Mouse (Mus musculus) C2C12 (cell line): Measurements from ENCODE around the gene Aatf. TPM values are rescaled to one million over a fixed set of nuclear protein-coding genes. Genes with fewer than 3 reads are reported as not detected.

Experiments
- H3K27me3 ChIP-seq: one replicate; pipeline ENCODE4 v1.6.1; 2011; ENCODE audit not compliant: control insufficient read depth, insufficient read depth, insufficient read length
- H3K36me3 ChIP-seq: one replicate; pipeline ENCODE4 v1.6.1; 2011; ENCODE audit not compliant: control insufficient read depth, insufficient read depth
- H3K4me3 ChIP-seq: one replicate; pipeline ENCODE4 v1.5.1; 2011; ENCODE audit warnings: mild to moderate bottlenecking, control low read depth; ENCODE audit not compliant: poor library complexity, insufficient read depth, severe bottlenecking
- H3K79me2 ChIP-seq: one replicate; pipeline ENCODE4 v1.6.1; 2011; ENCODE audit not compliant: control insufficient read depth, insufficient read depth
- H3K79me3 ChIP-seq: one replicate; pipeline ENCODE4 v1.6.1; 2011; ENCODE audit warnings: low read depth, control low read depth
- H3ac ChIP-seq: one replicate; pipeline ENCODE3; 2011; ENCODE audit warnings: low read depth; ENCODE audit not compliant: control insufficient read depth, insufficient read length
- CEBPB ChIP-seq: IDR thresholded peaks from one replicate; pipeline ENCODE4 v1.6.1; 2011; ENCODE audit warnings: low read depth, mild to moderate bottlenecking, control low read depth, moderate library complexity
- CTCF ChIP-seq: IDR thresholded peaks from one replicate; pipeline ENCODE4 v1.5.1; 2011; ENCODE audit not compliant: control insufficient read depth, insufficient read depth, insufficient read length
- FOSL1 ChIP-seq: IDR thresholded peaks from one replicate; pipeline ENCODE4 v1.8.0; 2011; ENCODE audit warnings: mild to moderate bottlenecking, low read length; ENCODE audit not compliant: poor library complexity, insufficient read depth, severe bottlenecking
- MAX ChIP-seq: IDR thresholded peaks from one replicate; pipeline ENCODE4 v1.6.1; 2011; ENCODE audit warnings: mild to moderate bottlenecking, control low read depth
- MYOD1 ChIP-seq: IDR thresholded peaks from one replicate; pipeline ENCODE4 v1.6.1; 2011; ENCODE audit warnings: low read depth; ENCODE audit not compliant: control insufficient read depth, insufficient read length
- MYOG ChIP-seq: IDR thresholded peaks from one replicate; pipeline ENCODE4 v1.6.1; 2011; ENCODE audit not compliant: control insufficient read depth, insufficient read length; ENCODE audit errors: extremely low read depth
- USF1 ChIP-seq: IDR thresholded peaks from one replicate; pipeline ENCODE4 v1.6.1; 2011; ENCODE audit warnings: low read depth, mild to moderate bottlenecking, control low read depth, moderate library complexity
- polyA plus RNA-seq: library from polyadenylated mRNA; unstranded; fragments of >200 nt; fragmentation: generic; extraction: Trizol; gene quantifications from one replicate; pipeline ENCODE4 v1.2.1, GENCODE M21; 2012; ENCODE audit warnings: missing spikeins

The Aatf gene
- polyA plus RNA-seq, 1 experiment = 38.6 TPM

DNA sequence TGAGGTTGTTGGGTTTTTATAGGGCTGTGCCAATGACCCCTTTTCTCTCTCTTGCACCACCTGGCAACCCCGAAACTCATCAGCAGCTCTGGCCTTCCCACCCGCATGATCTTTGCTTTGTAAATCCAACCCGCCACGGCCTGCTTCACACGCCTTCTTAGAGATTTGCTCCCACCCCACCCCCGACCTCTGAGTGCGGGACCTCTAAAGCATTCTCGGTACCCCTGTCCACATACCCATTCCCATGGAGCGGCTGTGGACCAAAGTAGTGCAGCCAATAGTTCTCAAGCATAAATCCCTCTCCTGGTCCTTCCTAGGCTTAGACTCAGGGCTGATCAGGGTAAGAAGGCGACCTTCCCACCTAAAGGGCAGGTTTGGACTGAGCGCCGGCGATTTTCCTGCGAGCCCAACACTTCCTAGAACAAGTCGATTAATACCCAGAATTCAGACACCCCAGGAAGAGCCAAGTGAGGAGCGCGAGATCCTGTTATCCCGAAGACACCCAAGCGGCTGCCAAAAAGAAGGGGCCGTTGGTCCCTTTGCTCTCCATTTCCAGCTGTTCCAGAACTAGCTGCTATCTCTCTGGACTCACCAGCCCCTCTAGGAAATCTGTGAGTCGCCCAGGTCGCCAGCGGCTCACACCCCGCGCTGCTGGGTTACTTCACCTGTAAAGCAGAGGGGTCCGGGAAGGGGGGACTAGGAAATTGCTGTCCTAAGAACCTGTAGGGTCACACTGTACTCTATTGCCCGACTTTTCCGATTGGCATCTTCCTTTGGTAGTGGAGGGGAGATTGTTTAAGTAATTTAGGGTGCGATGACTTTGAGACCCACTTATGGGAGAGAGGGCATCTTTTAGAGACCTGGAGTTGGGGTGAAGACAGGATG is 13.9 kb upstream of the Aatf start:
- H3K79me3 ChIP-seq = no peaks in the 10 kb centered on the region
- H3K27me3 ChIP-seq = peaks cover 90% of the 10 kb centered on the region
- TF ChIP-seq FOSL1 (no peak), USF1 (no peak), MYOD1 (no peak), MYOG (no peak), MAX (no peak), CEBPB (no peak), CTCF (no peak)
- H3K4me3 ChIP-seq = no peak overlapping the region
- H3ac ChIP-seq = no peak overlapping the region
- no peaks in the 10 kb centered on the region for H3K79me2 ChIP-seq
- no peaks in the 10 kb centered on the region for H3K36me3 ChIP-seq

GRCm38 (mm10) chr11:84526451-84526850 is 13.1 kb upstream of the Aatf start:
- Histone ChIP-seq H3K79me2 (no peaks in the 10 kb centered on the region), H3ac (no peak overlapping the region), H3K27me3 (peaks cover 93% of the 10 kb centered on the region), H3K79me3 (no peaks in the 10 kb centered on the region), H3K4me3 (no peak overlapping the region), H3K36me3 (no peaks in the 10 kb centered on the region)
- TF ChIP-seq FOSL1 (no peak), CTCF (no peak), MYOG (no peak), MYOD1 (no peak), MAX (no peak)

GRCm38 (mm10) chr11:84525421-84526274 is 12.3 kb upstream of the Aatf start, which contains the start of gene Lhx1:
Gene Lhx1 (minus strand): TSS chr11:84525535.
- peaks cover 99% of the 10 kb centered on the region for H3K27me3 ChIP-seq
- no peak for TF ChIP-seq MAX
- no peak for TF ChIP-seq USF1
- TF ChIP-seq MYOD1 = no peak
- no peak for TF ChIP-seq CEBPB
- TF ChIP-seq FOSL1 = no peak

DNA sequence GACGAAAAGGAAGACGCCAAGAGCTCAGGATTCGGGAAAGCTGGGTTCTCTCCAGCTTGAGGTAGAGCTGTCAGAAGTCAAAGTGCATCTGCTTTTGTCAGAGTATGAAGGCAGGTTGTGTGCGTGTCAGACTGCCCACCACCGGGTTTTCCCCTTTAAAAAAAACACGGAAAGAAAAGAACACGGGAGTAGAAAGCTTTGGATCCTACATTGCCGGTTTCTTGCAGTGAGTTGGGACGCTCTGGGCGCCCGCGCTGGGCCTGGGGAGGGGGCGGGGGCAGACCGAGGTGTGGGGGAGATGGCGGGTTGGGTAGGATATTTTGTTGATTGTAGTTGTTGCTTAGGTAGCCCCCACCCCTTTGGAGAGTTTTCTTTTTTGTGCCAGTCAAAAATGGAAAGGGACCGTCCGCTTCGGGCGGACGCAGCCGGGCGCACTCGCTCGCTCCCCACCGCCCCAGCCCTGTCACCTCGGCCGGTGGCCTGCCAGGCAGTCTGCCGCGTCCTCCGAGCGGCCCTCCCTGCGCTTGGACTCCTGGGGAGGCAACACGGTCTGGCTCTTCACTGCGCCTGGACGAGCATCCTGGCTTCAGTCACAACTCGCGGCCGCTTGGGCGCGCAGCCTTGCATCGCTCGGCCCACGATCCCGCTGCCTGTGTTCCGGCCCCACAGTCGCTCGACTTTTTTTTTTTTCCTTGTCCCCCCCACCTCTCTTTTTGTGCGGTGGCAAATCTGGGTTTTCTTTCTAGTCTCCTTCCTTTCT is 11.4 kb upstream of the Aatf start:
- no peaks in the 10 kb centered on the region for H3K79me2 ChIP-seq
- no peaks in the 10 kb centered on the region for H3K79me3 ChIP-seq
- H3K36me3 ChIP-seq = no peaks in the 10 kb centered on the region
- H3K4me3 ChIP-seq = no peak overlapping the region
- no peak overlapping the region for H3ac ChIP-seq
- peaks cover 99% of the 10 kb centered on the region for H3K27me3 ChIP-seq
- no peak for TF ChIP-seq CTCF
- TF ChIP-seq MYOD1 = no peak
- TF ChIP-seq MAX = no peak
- no peak for TF ChIP-seq MYOG
- TF ChIP-seq FOSL1 = no peak
- no peak for TF ChIP-seq CEBPB
- no peak for TF ChIP-seq USF1

More at GRCm38 (mm10) chr11:84525421-84526274, 12.3 kb upstream of the Aatf start, which contains the start of gene Lhx1:
- Histone ChIP-seq H3ac (no peak within 1 kb of the TSS), H3K79me3 (no peaks in the 10 kb centered on the region), H3K79me2 (no peaks in the 10 kb centered on the region), H3K4me3 (no peak within 1 kb of the TSS), H3K36me3 (no peaks in the 10 kb centered on the region)
